ENCODE assay signal across 15 mouse cellular contexts in genomic region chr16:18453846-18454245, GRCm38 (mm10). TPM values are rescaled to one million over a fixed set of nuclear protein-coding genes. Genes with fewer than 3 reads are reported as not detected.
DNase-seq lines count a peak whose midpoint lies in the region; ATAC-seq and TF ChIP-seq lines count a peak whose summit lies in the region.
"Had no signal": no experiment of that assay in that cellular context is flagged by ENCODE, and none has a peak within 500 bp of the region (broad histone marks: within the 10 kb centered on the region; RNA-seq: fewer than 3 reads in every experiment).

No protein-coding gene starts in this region.

- no peak overlapping the region for H3K4me2 ChIP-seq in kidney, embryonic 14.5 days (replicated peaks; ENCODE audit: low read depth, low read length)
- H3K4me2 ChIP-seq: liver, embryonic 12.5 days; stomach, embryonic 15.5 days had no signal

- H3K4me1 ChIP-seq in kidney, embryonic 14.5 days (ENCODE audit: control insufficient read depth, insufficient read depth, low read length) = peaks cover 17% of the 10 kb centered on the region
- H3K4me1 ChIP-seq in cerebellum, adult 2 months (ENCODE audit: control insufficient read depth, insufficient read depth, low read length) = peaks cover 33% of the 10 kb centered on the region

- TF ChIP-seq POLR2A in cerebellum, adult 2 months (IDR thresholded peaks at IDR 0.05; ENCODE audit: borderline replicate concordance, insufficient read depth, low read length) = no peak

- H3K27ac ChIP-seq in kidney, embryonic 14.5 days (ENCODE audit: low read depth, low read length) = no peak overlapping the region
- no peak overlapping the region for H3K27ac ChIP-seq in cerebellum, adult 2 months (ENCODE audit: insufficient read depth, low read length)
- H3K27ac ChIP-seq: liver, embryonic 12.5 days; stomach, embryonic 15.5 days had no signal

- no peak overlapping the region for H3K9ac ChIP-seq in kidney, embryonic 14.5 days (ENCODE audit: low read depth, low read length)
- H3K9ac ChIP-seq: liver, embryonic 12.5 days; stomach, embryonic 15.5 days had no signal

- peaks cover 7% of the 10 kb centered on the region; the same call in 1 of the 2 replicates for H3K36me3 ChIP-seq in kidney, embryonic 14.5 days (ENCODE audit: control insufficient read depth, insufficient read depth, low read length)

- no peaks in the 10 kb centered on the region; the same call in 1 of the 2 replicates for H3K27me3 ChIP-seq in kidney, embryonic 14.5 days (ENCODE audit: control insufficient read depth, insufficient read depth, low read length)
- no peaks in the 10 kb centered on the region for H3K27me3 ChIP-seq in cerebellum, adult 2 months (ENCODE audit: control insufficient read depth, insufficient read depth, low read length)
- H3K27me3 ChIP-seq: liver, embryonic 12.5 days; stomach, embryonic 15.5 days had no signal

- H3K4me3 ChIP-seq in kidney, embryonic 14.5 days (ENCODE audit: low read length) = no peak overlapping the region
- no peak overlapping the region for H3K4me3 ChIP-seq in cerebellum, adult 2 months (replicated peaks; ENCODE audit: insufficient read depth, low read depth, low read length)
- H3K4me3 ChIP-seq: liver, embryonic 12.5 days; megakaryocyte, embryonic 14.5 days; myocyte; stomach, embryonic 15.5 days had no signal

- ATAC-seq in kidney, embryonic 14.5 days (ENCODE audit: low FRiP score, low TSS enrichment) = no peak
- ATAC-seq: forebrain, embryonic 16.5 days; liver, embryonic 12.5 days had no signal

- WGBS in kidney, embryonic 14.5 days = 21% methylated on average over 5 of the region's 5 CpGs
- 85% methylated on average over 5 of the region's 5 CpGs for WGBS in cerebellum, adult 2 months

- H3K9me3 ChIP-seq in kidney, embryonic 14.5 days (ENCODE audit: control insufficient read depth, low read length) = no peaks in the 10 kb centered on the region
- H3K9me3 ChIP-seq: liver, embryonic 12.5 days; megakaryocyte, embryonic 14.5 days; stomach, embryonic 15.5 days had no signal

- peak; percentile 23 for DNase-seq in adrenal gland, postnatal 14 days
- DNase-seq in adrenal gland, adult 2 months = no peak
- peak; percentile 24 for DNase-seq in kidney, adult 11 months
- DNase-seq in kidney, adult 18-20 months = peak; percentile 25
- peak; percentile 55 to 68 for DNase-seq in kidney, postnatal 4 days
- no peak for DNase-seq in cerebellum, postnatal 4 days (ENCODE audit: low spot score in 2 of 2)
- DNase-seq in cerebellum, adult 2 months = no peak
- DNase-seq: cerebellum, adult 9-10 months; gastrocnemius, postnatal 36 days had no signal

- TF ChIP-seq CTCF in cerebellum, adult 2 months (IDR thresholded peaks at IDR 0.05; ENCODE audit: borderline replicate concordance, insufficient read depth, low read depth, low read length) = no peak

RNA-seq across cellular contexts. Expression of gene Comt, which starts 27.2 kb away (rescaled TPM):
- total RNA-seq in adrenal gland, postnatal 14 days (2021) = 117 and 147 TPM in 2 replicates
- total RNA-seq in adrenal gland, adult 2 months (2021) = 100 to 1,000 TPM; 203 to 288 TPM
- polyA plus RNA-seq in adrenal gland, adult 2 months (2012; rRNA removed) = 407 and 432 TPM in 2 replicates
- polyA plus RNA-seq in kidney, embryonic 14.5 days (2014; fragmentation: Nextera tagmentation; extraction: Ambion mirVana) = 78.7 and 89.0 TPM in 2 replicates
- 145 and 146 TPM in 2 replicates for polyA plus RNA-seq in cerebellum, adult 2 months (2012; rRNA removed)

RNA-seq across cellular contexts. Expression of gene Txnrd2, which starts 27.7 kb away (rescaled TPM):
- total RNA-seq in adrenal gland, postnatal 14 days (2021) = 66.4 and 66.5 TPM in 2 replicates
- total RNA-seq in adrenal gland, adult 2 months (2021) = 10 to 100 TPM; 73.3 TPM
- 50.3 and 64.6 TPM in 2 replicates for polyA plus RNA-seq in adrenal gland, adult 2 months (2012; rRNA removed)
- 21.9 and 23.6 TPM in 2 replicates for polyA plus RNA-seq in kidney, embryonic 14.5 days (2014; fragmentation: Nextera tagmentation; extraction: Ambion mirVana)
- polyA plus RNA-seq in cerebellum, adult 2 months (2012; rRNA removed) = 20.6 and 23.1 TPM in 2 replicates

RNA-seq across cellular contexts. Expression of gene Gnb1l, which starts 44.7 kb away (rescaled TPM):
- total RNA-seq in adrenal gland, postnatal 14 days (2021) = 5.7 and 6.4 TPM in 2 replicates
- 1 to 10 TPM; 4.4 to 7.8 TPM for total RNA-seq in adrenal gland, adult 2 months (2021)
- polyA plus RNA-seq in adrenal gland, adult 2 months (2012; rRNA removed) = 10.5 and 15.5 TPM in 2 replicates
- polyA plus RNA-seq in kidney, embryonic 14.5 days (2014; fragmentation: Nextera tagmentation; extraction: Ambion mirVana) = 16.3 and 18.0 TPM in 2 replicates
- 6.8 and 8.2 TPM in 2 replicates for polyA plus RNA-seq in cerebellum, adult 2 months (2012; rRNA removed)

RNA-seq across cellular contexts. Expression of gene Rtl10, which starts 44.9 kb away (rescaled TPM):
- total RNA-seq in adrenal gland, postnatal 14 days (2021) = 4.4 and 5.8 TPM in 2 replicates
- total RNA-seq in adrenal gland, adult 2 months (2021) = 1 to 10 TPM; 4.4 to 5.8 TPM
- polyA plus RNA-seq in adrenal gland, adult 2 months (2012; rRNA removed) = 6.4 and 8.3 TPM in 2 replicates
- 1.9 and 3.0 TPM in 2 replicates for polyA plus RNA-seq in kidney, embryonic 14.5 days (2014; fragmentation: Nextera tagmentation; extraction: Ambion mirVana)
- polyA plus RNA-seq in cerebellum, adult 2 months (2012; rRNA removed) = 5.9 and 6.1 TPM in 2 replicates

Comparison
In these comparisons a context has a peak if more than half of its experiments do, and no peak if none do; other contexts are left out.
1. DNase-seq: peak in adrenal gland, postnatal 14 days (single experiment), kidney, adult 11 months (single experiment), kidney, adult 18-20 months (single experiment) and kidney, postnatal 4 days (2 of 2); none in adrenal gland, adult 2 months (single experiment), cerebellum, postnatal 4 days (0 of 2) and cerebellum, adult 2 months (0 of 2).